Mouse (Mus musculus) bone marrow, adult 2 months (tissue): ENCODE measurements around the gene Miga2.

ENCODE experiments used
- CTCF ChIP-seq: fragments of 200-500 bp; IDR thresholded peaks from 2 replicates; pipeline ENCODE4 v1.5.1; 2011; ENCODE audit warnings: low read length, control low read depth; ENCODE audit not compliant: control insufficient read depth, insufficient read depth
- POLR2A ChIP-seq: fragments of 200-500 bp; IDR thresholded peaks from 2 replicates; pipeline ENCODE4 v1.6.1; 2011; ENCODE audit warnings: low read depth, mild to moderate bottlenecking, control low read depth, low read length, borderline replicate concordance; ENCODE audit not compliant: control insufficient read depth

- TF ChIP-seq POLR2A, result no peak
- TF ChIP-seq CTCF, result no peak
Observed at GRCm38 (mm10) chr2:30380564-30381376, 16.7 kb downstream of the Miga2 start.
